Mouse (Mus musculus) stomach, embryonic 14.5 days (tissue): ENCODE data around the gene H2-Q4. TPM values are rescaled to one million over a fixed set of nuclear protein-coding genes. Genes with fewer than 3 reads are reported as not detected.
"Not testable (repeated sequence)": the region's sequence is repeated elsewhere in the genome, so short reads cannot be mapped to it uniquely, and the experiment has no call there.

Experiments used
- ATAC-seq: fragments of 200-750 bp; cut with Nextera tagmentation; 2 replicates; pipeline ENCODE4 v1.8.0; 2017; ENCODE audit warnings: low read depth, moderate TSS enrichment; ENCODE audit not compliant: insufficient number of reproducible peaks, insufficient read depth, low FRiP score
- H3K27ac ChIP-seq: fragments of 300-500 bp; sonication (generic); 2 replicates; pipeline ENCODE4 v1.5.1; 2014; ENCODE audit warnings: mild to moderate bottlenecking, low read length, moderate library complexity, mixed read lengths
- H3K27me3 ChIP-seq: fragments of 300-500 bp; sonication (generic); 2 replicates; pipeline ENCODE4 v1.6.1; 2014; ENCODE audit warnings: low read length, control low read depth, mixed read lengths; ENCODE audit not compliant: control insufficient read depth, insufficient read depth
- H3K36me3 ChIP-seq: fragments of 300-500 bp; sonication (generic); 2 replicates; pipeline ENCODE4 v1.6.1; 2014; ENCODE audit warnings: mild to moderate bottlenecking, control low read depth, low read length, moderate library complexity, mixed read lengths; ENCODE audit not compliant: control insufficient read depth, insufficient read depth
- H3K4me1 ChIP-seq: fragments of 300-500 bp; sonication (generic); 2 replicates; pipeline ENCODE4 v1.6.1; 2014; ENCODE audit warnings: low read length, control low read depth, mixed read lengths; ENCODE audit not compliant: control insufficient read depth, insufficient read depth
- H3K4me2 ChIP-seq: fragments of 300-500 bp; sonication (generic); replicated peaks from 2 replicates; pipeline ENCODE4 v1.6.1; 2014; ENCODE audit warnings: low read depth, low read length, control low read depth
- H3K4me3 ChIP-seq: fragments of 300-500 bp; sonication (generic); 2 replicates; pipeline ENCODE4 v1.5.1; 2014; ENCODE audit warnings: low read depth, low read length, control low read depth
- H3K9ac ChIP-seq: fragments of 300-500 bp; sonication (generic); replicated peaks from 2 replicates; pipeline ENCODE4 v1.6.1; 2014; ENCODE audit warnings: low read depth, mild to moderate bottlenecking, control low read depth, low read length, moderate library complexity, mixed read lengths
- H3K9me3 ChIP-seq: fragments of 300-500 bp; sonication (generic); 2 replicates; pipeline ENCODE4 v1.6.1; 2016; ENCODE audit warnings: low read depth, low read length, control low read depth; ENCODE audit not compliant: control insufficient read depth
- WGBS: fragments of 180-500 bp; shearing (Covaris S2); extraction: QIAGEN DNeasy Blood & Tissue Kit; methylation state at CpG from one replicate; pipeline ENCODE4 v1.1.7; 2014; 5-methylcytosine and 5-hydroxymethylcytosine counted together
- polyA plus RNA-seq: library from polyadenylated mRNA; unstranded; fragments of >200 nt; fragmentation: Nextera tagmentation; extraction: Ambion mirVana; gene quantifications from 2 replicates; pipeline ENCODE4 v1.2.1, GENCODE M21; 2014

The H2-Q4 gene
- polyA plus RNA-seq, result 2.1 and 3.3 TPM in 2 replicates

DNA sequence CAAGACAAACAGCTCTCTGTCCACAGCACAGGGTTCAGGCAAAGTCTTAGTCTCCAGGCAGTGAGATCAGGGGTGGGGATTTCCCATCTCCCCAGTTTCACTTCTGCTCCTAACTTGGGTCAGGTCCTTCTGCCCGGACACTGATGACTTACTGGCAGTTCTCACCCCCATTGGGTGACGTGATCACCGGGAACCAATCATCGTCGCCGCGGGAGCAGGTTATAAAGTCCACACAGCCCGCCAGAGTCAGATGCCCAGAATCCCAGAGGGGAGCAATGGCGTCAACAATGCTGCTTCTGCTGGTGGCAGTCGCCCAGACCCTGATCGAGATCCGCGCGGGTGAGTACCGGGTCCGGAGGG lies at the start of gene H2-Q4:
H2-Q4 (plus strand) TSS at position 249 of the 360 bp plus-strand sequence.
- no peaks in the 10 kb centered on the region for H3K9me3 ChIP-seq
- H3K27ac ChIP-seq, result no peak within 1 kb of the TSS
- peak within 1 kb of the TSS; percentile 33 for H3K9ac ChIP-seq
- ATAC-seq, result peak; percentile 94
- peak within 1 kb of the TSS; percentile 96 for H3K4me2 ChIP-seq
- no peaks in the 10 kb centered on the region for H3K36me3 ChIP-seq
- H3K27me3 ChIP-seq, result no peaks in the 10 kb centered on the region
- peak within 1 kb of the TSS; percentile 61 for H3K4me3 ChIP-seq
- no peaks in the 10 kb centered on the region for H3K4me1 ChIP-seq
- 2% methylated on average over 16 of the region's 16 CpGs for WGBS

DNA sequence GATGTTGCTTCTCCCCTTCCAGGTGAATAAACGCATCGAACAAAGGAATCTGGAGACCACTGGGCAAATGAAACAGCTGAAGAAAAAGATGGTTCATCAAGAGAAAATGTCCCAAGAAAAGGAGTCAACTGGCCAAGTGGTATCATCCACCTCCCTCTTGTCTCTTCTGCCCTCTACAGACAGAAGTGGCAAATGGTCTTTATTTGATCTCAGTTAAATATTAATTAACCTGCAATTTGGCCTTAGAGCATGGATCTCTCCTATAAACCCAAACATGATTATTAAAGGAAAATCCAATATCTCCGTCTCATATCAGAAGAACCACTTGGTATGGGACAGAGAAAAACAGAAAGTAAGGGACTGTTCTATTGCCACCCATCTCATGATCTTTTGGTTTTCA lies 49.7 kb upstream of the H2-Q4 start:
- ATAC-seq, H3K27me3 ChIP-seq, H3K4me1 ChIP-seq, H3K4me3 ChIP-seq, H3K9me3 ChIP-seq, H3K4me2 ChIP-seq, H3K36me3 ChIP-seq, H3K9ac ChIP-seq, H3K27ac ChIP-seq: not testable (repeated sequence)
- WGBS, result 52% methylated on average over 3 of the region's 3 CpGs

DNA sequence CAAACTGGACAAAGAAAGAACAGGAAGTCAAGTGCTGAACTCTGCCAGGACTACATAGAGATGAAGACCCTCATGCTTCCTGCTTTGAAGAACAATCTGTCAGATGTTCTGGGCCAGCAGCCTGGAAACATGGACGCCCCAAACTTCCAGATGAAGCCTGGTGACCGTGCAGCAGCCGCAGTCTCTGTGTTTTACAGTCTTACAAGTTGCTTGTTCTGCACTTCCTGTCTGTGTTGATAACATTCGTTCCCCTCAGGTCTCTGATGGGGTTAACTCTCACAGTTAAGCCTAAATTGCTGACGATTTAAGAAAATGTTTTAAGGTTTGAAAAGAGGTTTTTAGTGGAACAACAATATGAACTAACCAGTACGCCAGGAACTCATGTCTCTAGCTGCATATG lies 47.9 kb upstream of the H2-Q4 start:
- 56% methylated on average over 6 of the region's 6 CpGs for WGBS
- H3K27me3 ChIP-seq, H3K4me2 ChIP-seq, H3K4me3 ChIP-seq, H3K9me3 ChIP-seq, H3K27ac ChIP-seq, ATAC-seq, H3K9ac ChIP-seq, H3K4me1 ChIP-seq, H3K36me3 ChIP-seq: not testable (repeated sequence)

DNA sequence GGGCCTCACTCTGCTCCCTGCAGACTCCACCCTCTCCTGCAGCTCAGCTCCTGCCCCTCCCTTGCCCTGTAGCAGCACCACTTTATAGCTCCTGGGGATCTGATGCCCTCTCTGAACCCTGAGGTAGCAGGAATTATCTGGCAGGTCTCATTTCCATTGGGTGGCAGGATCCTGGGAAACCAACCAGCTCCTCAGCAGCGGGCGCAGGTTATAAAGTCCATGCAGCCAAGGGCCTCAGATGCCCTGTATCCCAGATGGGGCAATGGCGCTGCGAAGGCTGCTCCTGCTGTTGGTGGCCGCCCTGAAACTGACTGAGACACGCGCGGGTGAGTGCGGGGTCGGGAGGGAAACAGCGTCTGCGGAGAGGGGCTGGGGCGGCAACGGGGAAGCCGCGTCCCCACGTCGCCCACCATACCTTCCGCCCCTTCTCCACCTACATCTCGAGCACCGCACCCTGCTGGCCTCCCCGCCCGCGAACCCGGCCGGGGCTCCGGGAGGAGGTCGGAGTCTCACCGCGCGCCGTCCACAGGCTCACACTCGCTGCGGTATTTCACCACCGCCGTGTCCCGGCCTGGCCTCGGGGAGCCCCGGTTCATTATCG lies 37.2 kb upstream of the H2-Q4 start, which contains the start of gene H2-Q2:
H2-Q2 (plus strand) TSS at position 172 of the 601 bp plus-strand sequence.
- H3K9ac ChIP-seq, result no peak within 1 kb of the TSS
- H3K4me3 ChIP-seq, result peak within 1 kb of the TSS; percentile 38
- no peak within 1 kb of the TSS for H3K27ac ChIP-seq
- no peaks in the 10 kb centered on the region for H3K36me3 ChIP-seq
- ATAC-seq, result no peak
- peaks cover 8% of the 10 kb centered on the region; the same call in 1 of the 2 replicates for H3K27me3 ChIP-seq
- H3K9me3 ChIP-seq, result no peaks in the 10 kb centered on the region
- 0 out of 2 replicates have a peak, but pooled peaks cover 3% of the 10 kb centered on the region for H3K4me1 ChIP-seq
- H3K4me2 ChIP-seq, result peak within 1 kb of the TSS; percentile 59
- 1% methylated on average over 33 of the region's 40 CpGs for WGBS

DNA sequence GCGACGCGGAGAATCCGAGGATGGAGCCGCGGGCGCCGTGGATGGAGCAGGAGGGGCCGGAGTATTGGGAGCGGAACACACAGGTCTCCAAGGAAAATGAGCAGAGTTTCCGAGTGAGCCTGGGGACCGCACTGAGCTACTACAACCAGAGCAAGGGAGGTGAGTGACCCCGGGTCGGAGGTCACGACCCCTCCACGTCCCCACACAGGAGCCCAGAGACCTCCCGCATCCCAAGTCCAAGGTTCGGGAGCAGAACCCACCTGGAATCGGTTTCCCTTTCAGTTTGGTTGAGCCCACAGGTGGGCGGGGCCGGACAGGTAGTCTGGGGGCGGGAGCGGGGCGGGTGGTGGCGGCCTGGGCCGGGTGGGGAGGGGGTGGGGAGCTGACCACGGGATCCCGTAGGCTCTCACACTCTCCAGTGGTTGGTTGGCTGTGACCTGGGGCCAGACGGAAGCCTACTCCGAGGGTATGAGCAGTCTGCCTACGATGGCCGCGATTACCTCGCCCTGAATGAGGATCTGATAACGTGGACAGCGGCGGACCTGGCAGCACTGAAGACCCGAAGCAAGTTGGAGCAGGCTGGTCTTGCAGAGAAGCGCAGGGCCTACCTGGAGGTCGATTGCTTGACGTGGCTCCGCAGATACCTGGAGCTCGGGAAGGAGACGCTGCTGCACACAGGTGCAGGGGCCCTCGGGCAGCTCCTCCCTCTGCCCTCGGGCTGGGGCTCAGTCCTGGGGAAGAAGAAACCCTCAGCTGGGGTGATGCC lies 36.5 kb upstream of the H2-Q4 start:
- ATAC-seq, result 0 out of 2 replicates have a peak, but pooled peaks have one; percentile 28
- Histone ChIP-seq H3K36me3 (no peaks in the 10 kb centered on the region), H3K27me3 (peaks cover 8% of the 10 kb centered on the region; the same call in 1 of the 2 replicates), H3K4me1 (0 out of 2 replicates have a peak, but pooled peaks cover 3% of the 10 kb centered on the region), H3K9me3 (no peaks in the 10 kb centered on the region), H3K9ac (no peak overlapping the region), H3K4me2 (peak overlapping the region; percentile 59), H3K4me3 (peak overlapping the region; percentile 38), H3K27ac (no peak overlapping the region)
- 3% methylated on average over 46 of the region's 46 CpGs for WGBS

DNA sequence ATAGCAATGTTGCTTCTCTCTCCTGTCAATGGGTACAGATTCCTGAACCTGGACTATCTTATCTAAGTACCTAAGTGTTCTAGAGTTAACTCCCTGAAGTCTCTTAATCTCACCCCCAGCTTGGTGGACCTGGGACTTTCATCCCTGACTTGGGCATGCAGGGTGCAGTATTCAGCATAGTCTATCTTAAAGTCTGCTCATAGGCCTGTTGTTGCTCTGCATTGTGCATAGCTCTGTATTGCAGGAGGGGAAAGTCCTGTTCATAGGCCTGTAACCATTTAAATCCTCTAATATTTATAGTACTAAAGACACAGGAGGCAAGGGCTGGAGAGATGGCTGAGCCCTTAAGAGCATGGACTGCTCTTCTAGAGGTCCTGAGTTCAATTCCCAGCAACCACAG lies 31.8 kb upstream of the H2-Q4 start:
- H3K27ac ChIP-seq, H3K9ac ChIP-seq, H3K9me3 ChIP-seq: not testable (repeated sequence)

DNA sequence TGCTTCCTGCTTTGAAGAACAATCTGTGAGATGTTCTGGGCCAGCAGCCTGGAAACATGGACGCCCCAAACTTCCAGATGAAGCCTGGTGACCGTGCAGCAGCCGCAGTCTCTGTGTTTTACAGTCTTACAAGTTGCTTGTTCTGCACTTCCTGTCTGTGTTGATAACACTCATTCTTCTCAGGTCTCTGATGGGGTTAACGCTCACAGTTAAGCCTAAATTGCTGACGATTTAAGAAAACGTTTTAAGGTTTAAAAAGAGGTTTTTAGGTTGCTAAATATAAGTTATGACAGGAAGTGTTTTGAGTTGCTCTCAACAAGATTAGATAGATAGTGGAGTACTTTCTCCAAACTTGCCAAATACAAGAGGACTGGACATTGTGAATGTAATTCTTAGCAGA lies 26.1 kb upstream of the H2-Q4 start:
- not testable (repeated sequence) for H3K9me3 ChIP-seq, ATAC-seq, H3K4me2 ChIP-seq, H3K4me3 ChIP-seq, H3K9ac ChIP-seq, H3K27me3 ChIP-seq, H3K4me1 ChIP-seq, H3K36me3 ChIP-seq, H3K27ac ChIP-seq
- 47% methylated on average over 6 of the region's 6 CpGs for WGBS

More for the DNA sequence above, 31.8 kb upstream of the H2-Q4 start:
- H3K4me2 ChIP-seq, H3K4me3 ChIP-seq, H3K4me1 ChIP-seq, H3K27me3 ChIP-seq, ATAC-seq, H3K36me3 ChIP-seq: not testable (repeated sequence)

DNA sequence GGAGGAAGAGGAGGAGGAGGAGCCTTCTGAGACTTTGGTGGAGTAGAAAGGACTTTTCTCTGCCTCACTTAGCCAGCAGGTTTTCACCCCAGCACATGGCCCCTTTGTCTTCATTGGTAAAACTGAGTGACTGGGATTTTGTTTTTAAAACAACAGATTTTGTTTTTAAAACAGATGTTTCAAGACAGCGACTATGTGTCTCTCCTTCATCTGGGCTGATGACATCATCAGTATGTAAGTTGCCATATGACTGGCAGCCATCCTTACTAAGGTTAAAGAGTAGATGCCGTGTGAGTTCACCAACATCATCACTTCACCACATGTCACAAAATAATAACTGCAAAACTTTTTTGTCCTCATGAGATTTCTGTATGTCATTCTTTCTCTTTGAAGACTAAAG lies 25.3 kb upstream of the H2-Q4 start:
- H3K27me3 ChIP-seq, result 0 out of 2 replicates have a peak, but pooled peaks cover 2% of the 10 kb centered on the region
- H3K9me3 ChIP-seq, result no peaks in the 10 kb centered on the region
- 71% methylated on average over 2 of the region's 2 CpGs for WGBS
- no peak overlapping the region for H3K9ac ChIP-seq
- no peaks in the 10 kb centered on the region for H3K36me3 ChIP-seq
- H3K4me1 ChIP-seq, result no peaks in the 10 kb centered on the region; the same call in 1 of the 2 replicates
- H3K4me2 ChIP-seq, result no peak overlapping the region
- no peak for ATAC-seq
- no peak overlapping the region for H3K4me3 ChIP-seq
- H3K27ac ChIP-seq, result no peak overlapping the region
